Mouse (Mus musculus): ENCODE results near the gene Car11. TPM values are rescaled to one million over a fixed set of nuclear protein-coding genes. Genes with fewer than 3 reads are reported as not detected.

Gene Car11
- polyA plus RNA-seq, 1 experiment from 2014 or later: 22.5 TPM

DNA sequence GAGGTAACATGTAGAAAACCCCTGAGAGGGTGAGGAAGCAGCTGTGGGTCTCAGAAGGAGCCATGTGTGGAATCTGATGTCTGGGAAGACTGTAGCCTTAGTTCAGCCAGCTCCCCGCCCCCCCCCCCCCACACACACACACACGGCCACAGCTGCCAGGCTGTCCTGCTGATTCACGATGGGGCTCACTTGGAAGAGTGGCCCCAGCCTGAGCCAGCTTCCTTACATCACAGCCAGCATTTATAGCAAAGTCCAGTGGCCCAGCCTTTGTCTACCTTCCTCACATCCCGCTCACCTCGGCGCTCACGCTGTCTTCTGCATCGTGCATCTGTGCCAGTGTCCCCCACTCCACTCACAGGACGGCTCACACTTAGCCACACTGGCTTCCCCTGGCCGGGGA, 49.8 kb downstream of the Car11 start:
- DNase-seq (ENCODE audit: low spot score): no peak
- Histone ChIP-seq H3K27me3 (replicated peaks; ENCODE audit: control insufficient read depth, insufficient read depth, low read length) (no peaks in the 10 kb centered on the region), H3K9me3 (replicated peaks; ENCODE audit: control insufficient read depth, low read length) (no peaks in the 10 kb centered on the region), H3K4me3 (ENCODE audit: low read depth, low read length) (no peak overlapping the region), H3K4me2 (ENCODE audit: low read length) (no peak overlapping the region), H3K36me3 (ENCODE audit: control insufficient read depth, insufficient read depth, low read length) (no peaks in the 10 kb centered on the region), H3K4me1 (ENCODE audit: control insufficient read depth, insufficient read depth, low read length) (no peaks in the 10 kb centered on the region), H3K27ac (ENCODE audit: low read depth, low read length) (no peak overlapping the region), H3K9ac (ENCODE audit: low read length) (no peak overlapping the region)
- WGBS: 56% methylated on average over 10 of the region's 10 CpGs
- no peak for ATAC-seq

DNA sequence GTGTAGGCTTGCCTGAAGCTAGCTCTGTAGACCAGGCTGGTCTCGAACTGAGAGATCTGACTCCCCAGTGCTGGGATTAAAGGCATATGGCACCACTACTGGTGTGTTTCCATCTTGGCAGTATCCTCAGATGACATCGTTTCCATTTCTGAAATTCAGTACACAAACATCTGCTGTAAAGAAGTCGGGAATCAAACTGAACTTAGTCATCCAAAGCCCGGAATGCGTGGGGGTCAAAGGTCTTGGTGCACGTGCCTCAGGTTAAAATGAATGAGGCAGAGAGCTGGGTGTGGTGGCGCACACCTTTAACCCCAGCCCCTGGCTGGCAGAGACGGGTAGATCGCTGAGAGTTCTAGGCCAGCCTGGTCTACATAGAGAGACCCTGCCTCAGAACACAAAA, 50.5 kb downstream of the Car11 start:
- 87% methylated on average over 9 of the region's 9 CpGs for WGBS

More for the DNA sequence above, 50.5 kb downstream of the Car11 start:
- H3K4me1 ChIP-seq (ENCODE audit: control insufficient read depth, insufficient read depth, low read length): no peaks in the 10 kb centered on the region
- H3K4me2 ChIP-seq (ENCODE audit: low read length): no peak overlapping the region
- no peak overlapping the region for H3K27ac ChIP-seq (ENCODE audit: low read depth, low read length)
- H3K36me3 ChIP-seq (ENCODE audit: control insufficient read depth, insufficient read depth, low read length): no peaks in the 10 kb centered on the region
- H3K27me3 ChIP-seq (replicated peaks; ENCODE audit: control insufficient read depth, insufficient read depth, low read length): no peaks in the 10 kb centered on the region
- no peak overlapping the region for H3K9ac ChIP-seq (ENCODE audit: low read length)
- DNase-seq (ENCODE audit: low spot score) (no peak), ATAC-seq (no peak)
- no peak overlapping the region for H3K4me3 ChIP-seq (ENCODE audit: low read depth, low read length)
- H3K9me3 ChIP-seq (replicated peaks; ENCODE audit: control insufficient read depth, low read length): no peaks in the 10 kb centered on the region

Other genes starting within 250 kb of the Car11 start
- gene Ftl1, start 240.0 kb upstream of the Car11 start, polyA plus RNA-seq (2014; fragmentation: Nextera tagmentation; extraction: Ambion mirVana): 6,238 and 6,800 TPM in 2 replicates
- 163 and 168 TPM in 2 replicates for gene Bax, start 232.9 kb upstream of the Car11 start, polyA plus RNA-seq (2014; fragmentation: Nextera tagmentation; extraction: Ambion mirVana)
- gene Tulp2, start 218.0 kb upstream of the Car11 start, polyA plus RNA-seq (2014; fragmentation: Nextera tagmentation; extraction: Ambion mirVana): 0.15 TPM in 1 of 2 replicates, not detected in the other
- gene Gm45808, start 213.0 kb upstream of the Car11 start, polyA plus RNA-seq (2014; fragmentation: Nextera tagmentation; extraction: Ambion mirVana): not detected in 2 replicates
- 1.4 and 1.6 TPM in 2 replicates for gene Dhdh, start 211.0 kb upstream of the Car11 start, polyA plus RNA-seq (2014; fragmentation: Nextera tagmentation; extraction: Ambion mirVana)
- 69.0 and 96.5 TPM in 2 replicates for gene Nucb1, start 189.4 kb upstream of the Car11 start, polyA plus RNA-seq (2014; fragmentation: Nextera tagmentation; extraction: Ambion mirVana)
- 13.1 and 19.3 TPM in 2 replicates for gene Ppp1r15a, start 173.6 kb upstream of the Car11 start, polyA plus RNA-seq (2014; fragmentation: Nextera tagmentation; extraction: Ambion mirVana)
- 0.76 and 1.2 TPM in 2 replicates for gene Plekha4, start 173.5 kb upstream of the Car11 start, polyA plus RNA-seq (2014; fragmentation: Nextera tagmentation; extraction: Ambion mirVana)
- gene Hsd17b14, start 144.9 kb upstream of the Car11 start, polyA plus RNA-seq (2014; fragmentation: Nextera tagmentation; extraction: Ambion mirVana): 0.17 and 0.22 TPM in 2 replicates
- 19.6 and 20.1 TPM in 2 replicates for gene Bcat2, start 129.7 kb upstream of the Car11 start, polyA plus RNA-seq (2014; fragmentation: Nextera tagmentation; extraction: Ambion mirVana)
- gene Fgf21, start 84.4 kb upstream of the Car11 start, polyA plus RNA-seq (2014; fragmentation: Nextera tagmentation; extraction: Ambion mirVana): not detected in 2 replicates
- gene Fut1, start 82.6 kb upstream of the Car11 start, polyA plus RNA-seq (2014; fragmentation: Nextera tagmentation; extraction: Ambion mirVana): not detected in 2 replicates
- not detected in 2 replicates for gene Izumo1, start 78.0 kb upstream of the Car11 start, polyA plus RNA-seq (2014; fragmentation: Nextera tagmentation; extraction: Ambion mirVana)
- gene Rasip1, start 72.4 kb upstream of the Car11 start, polyA plus RNA-seq (2014; fragmentation: Nextera tagmentation; extraction: Ambion mirVana): 7.3 and 9.7 TPM in 2 replicates
- 1.3 and 1.9 TPM in 2 replicates for gene Mamstr, start 59.9 kb upstream of the Car11 start, polyA plus RNA-seq (2014; fragmentation: Nextera tagmentation; extraction: Ambion mirVana)
- 0.11 TPM in 1 of 2 replicates, not detected in the other for gene Fut2, start 33.4 kb upstream of the Car11 start, polyA plus RNA-seq (2014; fragmentation: Nextera tagmentation; extraction: Ambion mirVana)
- gene Ntn5, start 15.8 kb upstream of the Car11 start, polyA plus RNA-seq (2014; fragmentation: Nextera tagmentation; extraction: Ambion mirVana): 0.28 and 0.41 TPM in 2 replicates
- 0.06 and 0.38 TPM in 2 replicates for gene Sec1, start 5.4 kb upstream of the Car11 start, polyA plus RNA-seq (2014; fragmentation: Nextera tagmentation; extraction: Ambion mirVana)
- 3.6 and 3.7 TPM in 2 replicates for gene Dbp, start 5.2 kb downstream of the Car11 start, polyA plus RNA-seq (2014; fragmentation: Nextera tagmentation; extraction: Ambion mirVana)
- 727 and 966 TPM in 2 replicates for gene Rpl18, start 15.6 kb downstream of the Car11 start, polyA plus RNA-seq (2014; fragmentation: Nextera tagmentation; extraction: Ambion mirVana)
- 16.3 and 19.7 TPM in 2 replicates for gene Sphk2, start 18.2 kb downstream of the Car11 start, polyA plus RNA-seq (2014; fragmentation: Nextera tagmentation; extraction: Ambion mirVana)
- 0.11 and 0.15 TPM in 2 replicates for gene Fam83e, start 21.4 kb downstream of the Car11 start, polyA plus RNA-seq (2014; fragmentation: Nextera tagmentation; extraction: Ambion mirVana)
- gene Spaca4, start 26.0 kb downstream of the Car11 start, polyA plus RNA-seq (2014; fragmentation: Nextera tagmentation; extraction: Ambion mirVana): not detected in 2 replicates
- gene Lmtk3, start 83.9 kb downstream of the Car11 start, polyA plus RNA-seq (2014; fragmentation: Nextera tagmentation; extraction: Ambion mirVana): 11.8 and 18.4 TPM in 2 replicates
- 4.0 and 5.4 TPM in 2 replicates for gene Sult2b1, start 84.8 kb downstream of the Car11 start, polyA plus RNA-seq (2014; fragmentation: Nextera tagmentation; extraction: Ambion mirVana)
- gene Cyth2, start 114.7 kb downstream of the Car11 start, polyA plus RNA-seq (2014; fragmentation: Nextera tagmentation; extraction: Ambion mirVana): 286 TPM in 2 replicates
- gene Kcnj14, start 124.9 kb downstream of the Car11 start, polyA plus RNA-seq (2014; fragmentation: Nextera tagmentation; extraction: Ambion mirVana): 0.41 and 0.78 TPM in 2 replicates
- 45.2 and 46.7 TPM in 2 replicates for gene Grwd1, start 131.1 kb downstream of the Car11 start, polyA plus RNA-seq (2014; fragmentation: Nextera tagmentation; extraction: Ambion mirVana)
- gene Kdelr1, start 172.9 kb downstream of the Car11 start, polyA plus RNA-seq (2014; fragmentation: Nextera tagmentation; extraction: Ambion mirVana): 104 and 111 TPM in 2 replicates
- 0.52 and 0.77 TPM in 2 replicates for gene Grin2d, start 178.5 kb downstream of the Car11 start, polyA plus RNA-seq (2014; fragmentation: Nextera tagmentation; extraction: Ambion mirVana)
- gene Syngr4, start 196.9 kb downstream of the Car11 start, polyA plus RNA-seq (2014; fragmentation: Nextera tagmentation; extraction: Ambion mirVana): 0.51 and 0.55 TPM in 2 replicates
- 5.1 and 6.2 TPM in 2 replicates for gene Tmem143, start 197.1 kb downstream of the Car11 start, polyA plus RNA-seq (2014; fragmentation: Nextera tagmentation; extraction: Ambion mirVana)
- gene Emp3, start 221.6 kb downstream of the Car11 start, polyA plus RNA-seq (2014; fragmentation: Nextera tagmentation; extraction: Ambion mirVana): 27.9 and 32.8 TPM in 2 replicates
- gene Ccdc114, start 224.2 kb downstream of the Car11 start, polyA plus RNA-seq (2014; fragmentation: Nextera tagmentation; extraction: Ambion mirVana): 2.6 and 2.7 TPM in 2 replicates